Mouse (Mus musculus) Muller cell, postnatal 12 days (primary cell): ENCODE results near the gene AI413582.

Experiments
- DNase-seq: peaks from one replicate; pipeline ENCODE4 v3.0.0-alpha.2; 2015; ENCODE audit errors: inconsistent ontology term

AI413582 gene

GRCm38 (mm10) chr17:27579816-27580215, 14.3 kb upstream of the AI413582 start:
- DNase-seq, result no peak

GRCm38 (mm10) chr17:27578487-27578886, 12.9 kb upstream of the AI413582 start:
- no peak for DNase-seq

GRCm38 (mm10) chr17:27577468-27577867, 11.9 kb upstream of the AI413582 start:
- peak; percentile 52 for DNase-seq

- no peak for DNase-seq
Observed at GRCm38 (mm10) chr17:27576056-27576455, 10.5 kb upstream of the AI413582 start.

- DNase-seq, result no peak
Observed at GRCm38 (mm10) chr17:27575116-27575776, 9.7 kb upstream of the AI413582 start.

DNA sequence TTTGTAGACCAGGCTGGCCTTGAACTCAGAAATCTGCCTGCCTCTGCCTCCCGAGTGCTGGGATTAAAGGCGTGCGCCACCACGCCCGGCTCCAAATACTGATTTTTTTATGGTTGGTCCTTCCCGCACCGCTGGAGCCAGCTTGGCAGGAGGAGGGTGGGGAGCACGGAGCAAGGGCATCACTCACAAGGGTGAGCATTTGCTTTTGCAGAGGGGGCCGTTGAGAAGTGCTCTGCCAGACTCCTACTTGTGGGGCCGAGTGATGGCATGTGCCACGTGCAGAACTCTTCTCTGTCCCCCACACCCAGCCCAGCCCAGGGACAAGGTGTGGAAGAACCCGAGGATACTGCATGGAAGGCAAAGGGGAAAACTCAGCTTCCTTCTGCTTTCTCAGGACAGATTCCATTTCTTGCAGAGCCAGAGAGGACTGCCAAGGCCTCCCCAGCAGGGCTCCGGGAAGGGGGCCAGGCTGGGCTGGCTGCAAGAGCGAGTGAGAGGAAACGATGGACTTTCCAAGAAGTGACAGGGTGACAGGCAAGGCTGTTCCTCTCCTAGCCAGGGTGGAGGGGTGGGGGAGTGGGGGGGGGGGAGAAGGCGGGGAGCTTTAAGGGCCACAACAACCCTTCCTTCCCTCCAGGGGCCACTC, 9.0 kb upstream of the AI413582 start:
- peak; percentile 74 for DNase-seq

DNA sequence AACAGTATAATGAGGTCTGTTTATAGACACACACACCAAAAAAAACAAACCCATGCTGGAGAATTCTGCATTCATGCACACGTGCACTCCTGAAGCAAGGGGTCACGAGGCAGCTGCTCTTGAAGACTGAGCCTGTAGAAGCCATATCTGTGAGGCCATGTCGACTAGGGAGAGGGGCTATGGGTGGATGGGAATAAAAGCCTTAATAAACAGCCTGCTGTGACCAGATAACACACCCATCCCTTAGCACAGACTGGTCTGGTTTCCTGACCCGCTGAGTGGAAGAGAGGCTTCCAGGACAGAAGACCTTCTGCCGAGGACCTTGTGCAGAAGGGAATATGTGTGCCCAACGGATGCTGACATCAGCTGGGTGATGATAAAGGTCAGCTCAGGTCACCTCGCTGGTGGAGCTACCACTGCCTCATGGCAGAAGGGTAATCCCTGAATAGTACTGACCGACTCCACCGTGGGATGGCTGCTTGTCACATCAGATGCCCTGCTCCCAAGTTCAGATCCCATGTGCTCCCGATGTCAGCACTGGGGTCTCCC, 8.3 kb upstream of the AI413582 start:
- no peak for DNase-seq

- no peak for DNase-seq
Observed at GRCm38 (mm10) chr17:27571315-27571714, 5.8 kb upstream of the AI413582 start.

GRCm38 (mm10) chr17:27568228-27568627, 2.7 kb upstream of the AI413582 start:
- no peak for DNase-seq

DNA sequence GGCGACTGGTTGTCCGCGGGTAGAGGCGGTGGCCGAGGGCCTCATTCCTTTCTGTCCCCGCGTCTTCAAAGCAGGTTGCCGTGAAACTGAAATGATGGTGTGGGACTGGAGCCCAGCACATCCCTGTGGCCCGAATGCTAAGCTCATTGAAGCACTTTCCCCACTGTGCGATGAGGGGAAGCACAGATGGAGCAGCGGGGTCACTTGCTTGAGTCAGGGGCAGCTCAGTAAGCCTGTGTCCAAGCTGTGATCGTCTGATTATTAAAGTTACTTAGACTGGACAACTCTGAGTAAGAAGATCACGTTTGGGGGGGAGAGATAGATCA, 349 bp upstream of the AI413582 start:
- DNase-seq, result no peak

DNA sequence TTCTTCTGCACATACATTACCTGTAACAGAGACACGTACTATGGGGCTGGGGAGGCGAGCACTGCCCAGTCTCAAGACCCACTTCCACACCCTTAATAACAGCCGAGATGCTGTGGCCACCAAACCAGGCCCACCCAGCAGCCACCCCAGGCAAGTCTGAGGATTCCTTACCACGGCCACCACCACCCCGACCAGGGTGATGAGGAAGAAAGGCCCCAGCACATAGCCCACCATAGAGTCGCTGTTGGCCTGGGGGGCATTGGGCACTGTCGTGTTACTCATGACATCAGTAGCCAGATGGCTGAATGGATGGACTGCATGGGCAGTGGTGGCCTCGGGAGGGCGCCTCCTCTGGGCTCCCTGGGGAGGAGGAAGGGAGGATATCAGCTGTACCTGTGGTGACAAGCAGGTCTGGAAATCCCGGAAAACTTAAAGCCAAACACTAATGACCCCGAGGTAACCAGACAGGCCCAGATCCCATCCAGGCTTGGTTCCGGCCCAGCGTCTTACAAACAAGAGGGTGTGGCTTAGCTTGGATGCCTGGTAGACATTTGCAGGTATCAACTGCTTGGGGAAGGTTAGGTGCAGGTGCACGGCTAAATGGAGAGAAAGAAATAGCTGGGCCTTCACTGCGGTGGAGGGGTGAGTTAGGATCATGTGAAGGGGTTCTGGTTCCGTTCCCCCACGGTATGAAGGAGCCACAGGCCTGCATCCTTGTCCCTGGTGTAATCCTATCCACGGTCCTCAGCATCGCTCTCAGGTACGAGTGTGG, 979 bp downstream of the AI413582 start:
- no peak for DNase-seq

DNA sequence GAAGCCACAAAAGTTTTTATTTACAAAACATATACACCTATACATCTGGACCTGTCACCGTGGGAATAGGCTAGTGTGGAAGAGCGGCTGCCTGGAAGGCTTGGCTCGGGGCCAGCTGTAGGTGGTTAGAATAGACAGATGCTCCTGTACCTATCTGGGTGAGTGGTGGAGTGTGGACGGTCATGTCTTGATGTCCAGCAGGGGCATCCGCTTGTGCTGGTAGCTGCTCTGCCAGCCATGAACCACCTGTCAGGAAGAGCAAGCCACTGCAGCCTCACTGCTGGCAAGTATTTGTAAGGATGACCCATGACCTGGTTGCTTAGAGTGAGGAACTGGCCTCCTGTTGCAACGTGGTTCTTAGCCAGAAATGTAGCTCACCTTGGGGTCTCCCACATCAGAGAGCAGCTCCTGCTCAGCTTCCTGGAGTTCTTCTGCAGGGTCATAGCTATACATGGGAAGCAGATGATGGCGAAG, 1.7 kb downstream of the AI413582 start:
- no peak for DNase-seq

GRCm38 (mm10) chr17:27561809-27562526, 3.6 kb downstream of the AI413582 start:
- DNase-seq, result peak; percentile 97

- no peak for DNase-seq
Observed at GRCm38 (mm10) chr17:27560926-27561480, 4.6 kb downstream of the AI413582 start.

DNA sequence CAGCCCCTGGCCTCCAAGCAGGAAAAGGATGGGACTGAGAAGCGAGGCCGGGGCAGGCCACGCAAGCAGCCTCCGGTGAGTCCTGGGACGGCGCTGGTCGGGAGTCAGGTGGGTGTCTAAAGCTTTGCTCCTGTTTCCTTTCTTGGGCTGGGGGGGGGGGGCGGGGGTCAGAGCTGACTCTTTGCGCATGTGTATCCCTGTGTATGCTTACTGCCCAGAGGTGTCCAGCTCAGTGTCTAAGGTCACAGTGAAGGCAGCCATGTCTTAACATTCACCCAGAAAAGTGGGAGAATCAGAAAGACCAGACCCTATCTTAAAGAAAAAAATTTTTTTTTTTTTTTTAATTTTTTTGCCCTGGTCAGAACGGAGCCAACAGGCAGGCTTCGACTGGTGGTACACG, 6.0 kb downstream of the AI413582 start:
- no peak for DNase-seq

DNA sequence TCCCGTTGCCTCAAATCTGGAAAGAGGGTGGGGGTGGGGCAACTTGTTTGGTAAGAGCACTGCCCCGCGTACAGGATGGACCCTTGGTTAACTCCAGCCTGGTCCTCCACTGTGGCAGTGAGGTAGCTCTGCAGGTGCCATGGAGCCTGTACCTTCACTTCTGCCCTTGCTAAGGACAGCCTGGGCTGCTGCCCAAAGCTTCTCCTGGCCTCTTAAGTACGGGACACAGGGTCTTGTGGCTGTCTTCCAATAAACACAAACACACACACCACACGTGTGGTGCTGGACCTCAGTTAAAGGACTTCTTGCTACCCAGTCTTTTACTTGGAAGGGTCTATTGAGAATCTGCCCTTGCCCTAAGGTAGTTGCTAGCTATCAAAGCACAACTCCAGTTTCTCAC, 6.7 kb downstream of the AI413582 start:
- DNase-seq, result no peak

DNA sequence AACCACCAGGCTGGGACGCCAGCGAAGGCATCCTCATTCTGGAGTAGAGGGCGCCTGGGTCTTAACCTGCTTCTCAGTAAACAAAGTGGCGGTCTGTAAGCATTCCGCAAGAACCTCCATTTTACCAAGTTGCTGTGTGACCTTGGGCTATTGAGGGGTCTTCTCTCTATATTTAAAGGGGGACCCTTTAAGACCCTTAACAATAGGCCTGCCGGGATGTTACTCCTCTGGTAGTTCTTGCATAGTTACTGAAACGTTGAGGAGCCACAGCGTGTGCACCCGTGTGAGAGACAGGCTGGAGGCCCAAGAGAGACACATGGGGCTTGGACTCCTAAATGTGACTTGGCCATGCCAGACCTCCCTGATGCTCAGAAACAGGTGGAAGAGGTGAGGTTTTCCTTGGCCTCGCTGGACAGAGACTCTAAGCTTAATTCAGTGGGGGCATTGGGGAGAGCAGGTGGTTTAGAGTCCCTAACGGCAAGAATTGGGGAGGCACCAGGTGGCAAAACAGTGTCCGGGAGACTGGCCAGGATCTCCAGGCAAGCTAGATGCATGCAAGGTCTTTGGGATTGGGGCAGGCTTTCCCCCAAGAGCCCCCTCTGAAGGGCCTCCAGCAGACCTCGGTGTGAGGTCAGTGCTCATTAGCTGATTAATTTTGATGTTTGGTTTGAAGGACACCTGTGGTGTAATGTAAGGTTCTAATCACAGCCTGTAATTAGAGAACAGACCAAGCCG, 7.5 kb downstream of the AI413582 start:
- peak; percentile 71 for DNase-seq

GRCm38 (mm10) chr17:27557181-27557926, 8.2 kb downstream of the AI413582 start:
- DNase-seq, result no peak

GRCm38 (mm10) chr17:27556315-27557011, 9.1 kb downstream of the AI413582 start, which contains the start of gene Hmga1:
Gene Hmga1 (plus strand): TSS chr17:27556497.
- DNase-seq, result peak; percentile 96
